Mouse (Mus musculus) ovary, postnatal 10 days (tissue): ENCODE data around the gene Mrpl2.

ENCODE experiments used
- DNase-seq: peaks from one replicate; pipeline ENCODE4 v3.0.0; 2022; ENCODE audit warnings: low spot score

Gene Mrpl2

DNA sequence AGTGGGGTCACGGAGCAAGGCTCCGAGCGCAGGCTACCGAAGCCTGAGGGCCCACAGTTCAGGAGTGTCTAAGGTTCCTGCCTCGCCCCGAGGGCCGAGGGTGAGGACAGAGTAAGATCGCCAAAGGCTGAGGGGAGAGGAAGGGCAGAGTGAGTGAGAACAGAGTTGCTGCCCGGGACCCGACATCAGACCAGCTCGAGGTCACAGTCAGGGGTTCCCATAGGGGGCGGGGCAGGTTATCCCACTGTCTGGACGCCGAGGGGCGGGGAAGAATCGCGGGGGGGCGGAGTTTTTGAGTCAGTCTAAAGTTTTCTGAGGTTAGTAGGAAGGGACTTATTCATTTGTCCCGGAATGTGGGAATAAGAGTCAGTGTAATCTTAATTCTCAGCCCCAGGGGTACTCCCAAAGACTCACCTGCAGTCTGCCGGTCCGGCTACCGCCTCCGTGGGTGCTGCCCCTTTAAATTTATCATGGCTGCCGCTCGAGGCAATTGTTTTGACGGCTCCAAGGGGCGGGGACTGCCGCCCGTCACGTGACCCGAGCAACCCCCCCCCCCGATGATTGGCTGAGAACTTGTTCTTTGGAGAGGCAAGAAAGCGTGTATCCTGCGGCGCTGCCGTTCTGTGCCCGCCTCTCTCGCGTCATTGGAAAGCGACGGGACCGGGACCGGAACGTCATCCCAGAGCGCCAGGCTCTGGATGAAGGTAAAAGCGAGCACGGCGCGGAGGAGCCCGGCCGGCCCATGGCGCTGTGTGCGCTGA, at the start of gene Mrpl2, which contains the start of gene Klc4:
Mrpl2 (plus strand) TSS at position 669 of the 761 bp plus-strand sequence.
Klc4 (minus strand) TSS at position 462 of the 761 bp plus-strand sequence.
- peak; percentile 99 for DNase-seq

DNA sequence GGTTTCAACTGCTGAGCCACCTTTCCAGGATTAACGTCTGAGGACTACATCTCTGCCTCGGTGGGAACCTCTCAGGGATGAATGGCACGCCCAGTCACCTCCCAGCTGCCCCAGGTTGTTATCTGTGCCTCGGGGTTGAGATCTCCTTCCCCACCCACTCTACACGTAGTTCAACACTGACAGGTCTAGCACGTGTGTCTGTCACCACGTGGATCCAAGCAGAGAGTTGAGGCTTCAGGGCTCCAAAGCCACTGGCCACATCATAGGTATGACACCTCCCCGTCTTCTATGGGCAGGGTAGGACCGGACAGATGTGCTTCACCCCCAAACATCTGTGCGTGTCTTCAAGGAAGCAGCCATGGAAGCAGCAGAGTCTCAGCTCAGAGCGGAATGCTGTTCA, 48.1 kb upstream of the Mrpl2 start:
- DNase-seq = no peak

- no peak for DNase-seq
These were observed 47.1 kb upstream of the Mrpl2 start for GRCm38 (mm10) chr17:46598963-46599362.

- no peak for DNase-seq
These were observed 45.5 kb upstream of the Mrpl2 start for GRCm38 (mm10) chr17:46600569-46600968.

- DNase-seq = no peak
These were observed 43.8 kb upstream of the Mrpl2 start for GRCm38 (mm10) chr17:46602212-46602611.

DNA sequence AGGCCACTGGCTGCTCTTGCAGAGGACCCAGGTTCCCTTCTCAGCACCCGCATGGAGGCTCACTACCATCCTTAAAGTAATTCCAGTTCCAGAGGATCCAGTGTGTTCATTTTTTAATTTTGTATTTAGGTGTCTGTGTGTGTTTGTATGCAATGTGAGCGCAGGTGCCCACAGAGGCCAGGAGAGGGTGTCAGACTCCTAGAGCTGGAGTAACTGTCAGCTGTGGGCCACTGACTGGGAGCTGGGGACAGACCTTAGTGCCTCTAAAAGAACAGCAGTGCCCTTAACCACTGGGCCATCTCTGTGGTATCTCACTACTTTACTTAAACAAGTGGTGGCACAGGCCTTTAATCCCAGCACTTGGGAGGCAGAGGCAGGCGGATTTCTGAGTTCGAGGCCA, 42.8 kb upstream of the Mrpl2 start:
- DNase-seq = no peak

DNA sequence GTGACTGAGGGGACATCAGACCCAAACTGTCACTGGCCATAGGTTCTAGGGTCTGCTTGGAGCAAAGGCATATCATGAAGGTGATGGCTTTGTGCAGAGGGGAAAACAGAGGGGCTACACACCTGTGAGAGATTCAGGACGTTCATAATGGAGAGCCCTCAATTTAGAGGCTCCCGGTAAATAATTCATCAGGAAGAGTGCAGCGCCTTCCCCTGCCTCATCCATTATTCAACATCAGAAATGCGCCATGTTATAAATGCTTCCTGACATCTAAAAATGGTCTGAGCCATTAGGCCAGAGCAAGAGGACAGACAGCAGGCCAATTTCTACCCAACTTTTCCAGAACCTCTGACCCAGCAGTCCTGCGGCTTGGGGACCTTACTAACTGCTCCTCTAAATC, 40.9 kb upstream of the Mrpl2 start:
- no peak for DNase-seq

GRCm38 (mm10) chr17:46605987-46606386, 40.0 kb upstream of the Mrpl2 start:
- DNase-seq = no peak

- no peak for DNase-seq
These were observed 36.1 kb upstream of the Mrpl2 start for GRCm38 (mm10) chr17:46609721-46610514.

DNA sequence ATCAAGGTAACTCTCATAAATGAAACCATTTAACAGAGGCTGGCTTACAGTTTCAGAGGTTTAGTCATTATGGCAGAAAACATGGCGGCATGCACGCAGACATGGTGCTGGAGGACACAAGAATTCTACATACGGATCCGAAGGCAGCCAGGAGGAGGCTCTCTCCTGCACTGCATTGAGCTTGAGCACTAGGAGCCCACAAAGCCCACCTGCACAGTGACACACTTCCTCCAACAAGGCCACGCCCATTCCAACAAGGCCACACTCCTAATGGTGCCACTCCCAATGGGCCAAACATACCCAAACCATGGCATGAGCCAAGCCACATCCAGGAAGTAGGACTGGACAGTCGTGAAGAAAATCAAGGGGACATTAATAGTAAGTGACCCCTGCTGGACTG, 34.7 kb upstream of the Mrpl2 start:
- DNase-seq = no peak

- DNase-seq = no peak
These were observed 33.8 kb upstream of the Mrpl2 start for GRCm38 (mm10) chr17:46612189-46612588.

DNA sequence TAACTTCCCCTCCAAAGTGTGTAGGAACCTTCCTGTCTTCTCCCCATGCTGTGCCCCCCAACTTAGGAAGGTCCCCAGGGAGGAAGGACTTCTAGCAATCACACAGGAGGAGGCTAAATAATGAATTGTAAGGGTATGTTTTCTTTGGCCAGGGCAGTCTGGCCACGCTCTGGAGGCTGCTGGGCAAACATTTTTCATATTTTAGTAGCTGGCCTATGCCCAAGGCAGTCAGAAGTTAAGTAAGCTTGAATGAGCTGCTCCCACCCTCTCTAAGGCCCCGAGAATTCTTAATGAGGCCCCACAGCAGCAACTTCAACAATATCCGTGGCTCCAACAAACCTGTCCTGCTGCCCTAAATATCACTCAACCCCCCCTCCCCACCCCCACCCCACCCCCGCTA, 33.2 kb upstream of the Mrpl2 start:
- DNase-seq = no peak

GRCm38 (mm10) chr17:46613229-46613628, 32.8 kb upstream of the Mrpl2 start:
- no peak for DNase-seq

DNA sequence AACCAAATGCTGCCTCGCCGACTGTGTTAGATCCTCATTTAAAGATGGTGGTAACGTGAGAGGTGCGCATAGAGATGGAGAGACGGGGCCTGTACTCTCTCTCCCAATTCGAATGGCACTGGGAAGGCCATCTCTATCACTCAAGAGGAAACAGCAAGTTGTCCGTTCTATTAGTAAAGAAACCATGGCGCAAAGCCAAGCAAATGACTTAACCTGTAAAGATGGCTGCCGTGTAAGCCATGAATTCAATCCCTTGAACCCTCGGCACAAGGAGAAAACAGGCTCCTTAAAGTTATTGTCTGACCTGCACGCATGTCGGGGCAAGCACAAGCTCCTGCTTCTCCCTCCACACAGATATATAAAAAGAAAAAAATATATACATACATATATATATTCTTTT, 28.2 kb upstream of the Mrpl2 start:
- no peak for DNase-seq

DNA sequence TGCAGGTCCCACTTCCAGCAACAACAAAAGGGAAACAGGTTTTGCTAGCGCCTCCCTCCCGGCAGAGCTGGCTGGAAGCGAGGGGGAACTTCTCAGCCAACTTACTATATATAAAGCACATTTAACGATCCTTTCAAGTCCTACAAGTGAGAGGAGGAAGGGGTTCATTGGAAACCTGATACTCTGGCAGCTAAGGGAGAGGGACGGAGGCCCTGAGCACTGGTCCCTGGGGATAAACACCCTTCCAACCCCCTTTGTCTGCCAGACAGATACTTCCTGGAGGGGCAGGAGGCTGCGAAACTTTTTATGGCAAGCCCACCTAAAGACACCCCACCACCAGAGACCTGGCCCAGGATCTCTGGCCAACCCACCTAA, 27.6 kb upstream of the Mrpl2 start:
- DNase-seq = no peak

DNA sequence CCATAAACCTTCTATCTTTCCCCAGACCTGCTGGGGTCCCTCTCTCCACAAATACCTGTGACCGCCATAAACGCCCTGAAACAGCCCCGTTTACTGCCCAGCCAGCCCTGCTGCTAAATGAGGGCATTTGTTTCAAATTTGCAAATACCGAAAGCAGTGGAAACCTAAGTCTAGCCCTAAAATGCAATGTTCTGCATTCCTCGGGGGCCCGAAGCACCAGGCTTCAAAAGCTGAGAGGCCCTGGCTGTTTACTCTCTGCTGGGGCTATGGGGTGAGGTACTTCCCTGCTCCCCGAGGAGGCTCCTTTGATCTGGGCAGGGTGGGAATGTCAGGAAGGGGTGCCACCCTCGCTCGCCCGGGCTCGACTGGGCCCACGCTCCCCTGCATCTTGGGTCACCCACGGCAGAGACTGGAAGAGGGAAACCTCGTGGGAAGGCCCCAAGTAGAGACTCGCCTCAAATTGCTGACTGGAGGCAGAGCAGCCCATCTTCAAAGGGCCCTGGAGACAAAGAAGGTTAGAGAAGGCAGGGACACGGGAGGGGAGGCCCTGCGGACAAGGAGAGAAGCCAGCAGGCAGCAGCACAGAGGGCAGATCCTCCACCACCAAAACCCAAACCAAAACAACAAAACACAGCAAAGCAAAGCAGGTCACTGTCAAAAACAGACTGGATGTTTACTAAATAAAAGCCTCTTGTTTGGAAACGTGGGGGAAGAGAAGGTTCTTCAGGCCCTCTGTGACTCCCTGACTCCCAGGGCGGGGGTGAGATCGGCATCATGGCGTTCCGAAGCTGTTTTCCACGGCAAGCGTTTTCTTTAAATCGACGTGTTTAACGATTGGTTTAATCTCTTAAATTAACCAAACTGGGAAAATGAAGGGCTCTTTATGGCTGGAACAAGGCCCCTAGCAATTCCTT, 27.0 kb upstream of the Mrpl2 start:
- no peak for DNase-seq

DNA sequence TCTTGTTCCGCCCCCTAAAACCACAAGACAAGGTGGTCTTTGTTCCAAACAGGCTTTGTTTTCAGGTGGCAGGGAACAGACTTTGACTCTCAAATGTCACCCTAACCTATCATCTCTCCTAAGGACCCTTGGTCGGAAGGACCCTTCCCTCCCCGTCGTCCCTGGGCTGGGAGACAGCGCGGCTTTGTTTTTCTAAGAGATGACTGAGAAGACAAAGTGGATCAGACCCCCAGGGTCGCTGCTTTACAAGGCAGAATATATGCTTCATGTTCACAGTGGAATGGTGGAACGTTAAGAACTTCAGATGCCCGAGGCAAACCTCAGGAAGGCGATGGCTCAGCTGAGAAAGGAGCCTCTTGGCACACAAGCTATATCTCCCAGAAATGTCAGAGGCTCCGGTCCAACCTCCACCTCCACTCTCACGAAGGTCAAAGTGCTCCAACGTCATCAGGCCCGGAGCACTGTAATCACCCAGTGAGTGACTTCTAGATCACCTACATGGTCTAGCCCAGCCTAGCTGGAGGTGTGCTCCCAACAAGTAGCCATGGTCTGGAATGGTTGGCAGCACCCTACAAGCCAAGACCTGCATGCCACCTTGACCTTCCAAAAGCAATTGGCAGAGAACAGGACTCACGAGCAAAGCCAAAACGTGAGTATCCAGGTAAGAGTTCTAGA, 26.2 kb upstream of the Mrpl2 start:
- no peak for DNase-seq

GRCm38 (mm10) chr17:46621324-46621723, 24.7 kb upstream of the Mrpl2 start:
- no peak for DNase-seq

DNA sequence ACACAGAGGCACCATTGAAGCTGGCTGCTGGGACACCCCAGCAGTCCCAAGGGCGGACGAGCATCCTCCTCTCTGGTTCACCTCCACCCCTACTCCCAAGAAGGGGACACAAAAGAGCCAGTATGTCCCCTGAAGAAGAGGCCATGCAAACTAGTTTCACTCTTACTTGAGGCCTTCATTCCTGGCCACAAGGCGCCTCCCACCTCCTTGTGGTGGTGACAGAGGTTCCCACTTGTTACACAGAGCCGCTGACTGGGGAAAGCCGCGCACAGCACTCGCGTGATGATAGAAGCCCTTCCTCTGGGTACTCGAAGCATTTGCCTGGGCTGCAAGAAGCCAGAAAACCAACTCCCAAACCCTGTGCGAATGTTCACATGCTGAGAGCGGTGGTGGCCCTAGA, 23.8 kb upstream of the Mrpl2 start:
- DNase-seq = no peak

DNA sequence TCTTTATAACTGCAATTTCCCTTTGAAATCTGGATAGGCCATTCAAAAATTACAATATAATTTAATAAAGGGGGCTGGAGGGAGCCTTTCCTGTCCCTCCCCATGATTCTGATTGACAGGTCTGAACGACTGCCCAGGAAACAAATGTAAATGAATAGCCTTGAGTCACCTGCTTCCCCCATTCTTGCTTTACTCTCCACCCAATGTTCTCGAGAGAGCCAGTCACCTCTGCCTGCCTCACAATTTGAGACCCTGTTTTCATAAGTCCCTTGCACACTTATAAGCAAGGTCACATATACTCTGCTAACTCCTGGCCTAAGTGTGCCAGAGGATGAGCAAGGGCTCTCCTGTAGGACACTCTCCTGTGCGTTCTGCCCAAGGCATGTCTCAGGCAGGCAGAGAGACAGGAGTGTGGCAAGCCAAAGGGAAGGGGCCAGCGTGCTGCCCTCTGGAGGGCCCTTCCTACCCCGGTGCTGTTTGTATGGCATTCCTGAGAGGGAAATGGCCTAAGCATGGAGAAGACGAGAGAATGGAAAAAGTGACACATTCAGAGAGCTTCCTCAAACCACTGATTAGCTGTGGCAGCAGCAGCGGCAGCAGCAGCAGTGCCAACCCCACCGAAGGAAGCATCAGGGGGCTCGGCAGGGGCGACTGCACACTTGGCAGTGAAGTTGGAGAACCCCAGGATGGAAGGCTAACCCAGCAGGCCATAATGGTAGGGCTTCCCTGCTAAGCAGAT, 22.0 kb upstream of the Mrpl2 start:
- DNase-seq = no peak

- no peak for DNase-seq
These were observed 21.4 kb upstream of the Mrpl2 start for GRCm38 (mm10) chr17:46624598-46624997.
